Mouse (Mus musculus) hindbrain, embryonic 11.5 days (tissue): Measurements from ENCODE around the gene Reep3. TPM values are rescaled to one million over a fixed set of nuclear protein-coding genes. Genes with fewer than 3 reads are reported as not detected.

Experiments
- ATAC-seq: fragments of 200-750 bp; cut with Nextera tagmentation; 2 replicates; pipeline ENCODE4 v1.8.0; 2017; ENCODE audit warnings: mild to moderate bottlenecking, moderate TSS enrichment, moderate library complexity; ENCODE audit not compliant: low FRiP score
- DNase-seq: peaks from one replicate; pipeline ENCODE4 v3.0.0-alpha.2; 2015; ENCODE audit warnings: low spot score
- H3K27ac ChIP-seq: fragments of 300-500 bp; sonication (generic); 2 replicates; pipeline ENCODE4 v1.5.1; 2014; ENCODE audit warnings: mild to moderate bottlenecking, low read depth, low read length
- H3K27me3 ChIP-seq: fragments of 300-500 bp; sonication (generic); 2 replicates; pipeline ENCODE4 v1.6.1; 2014; ENCODE audit warnings: mild to moderate bottlenecking, low read length, moderate library complexity, mixed read lengths; ENCODE audit not compliant: control insufficient read depth, insufficient read depth
- H3K36me3 ChIP-seq: fragments of 300-500 bp; sonication (generic); 2 replicates; pipeline ENCODE4 v1.6.1; 2014; ENCODE audit warnings: mild to moderate bottlenecking, low read length, moderate library complexity, mixed read lengths; ENCODE audit not compliant: control insufficient read depth, insufficient read depth
- H3K4me1 ChIP-seq: fragments of 300-500 bp; sonication (generic); replicated peaks from 2 replicates; pipeline ENCODE4 v1.6.1; 2014; ENCODE audit warnings: low read length, mixed read lengths; ENCODE audit not compliant: control insufficient read depth, insufficient read depth
- H3K4me2 ChIP-seq: fragments of 300-500 bp; sonication (generic); replicated peaks from 2 replicates; pipeline ENCODE4 v1.6.1; 2014; ENCODE audit warnings: mild to moderate bottlenecking, low read depth, low read length
- H3K4me3 ChIP-seq: fragments of 300-500 bp; sonication (generic); 2 replicates; pipeline ENCODE4 v1.5.1; 2014; ENCODE audit warnings: low read depth, low read length
- H3K9ac ChIP-seq: fragments of 300-500 bp; sonication (generic); 2 replicates; pipeline ENCODE4 v1.6.1; 2014; ENCODE audit warnings: low read depth, low read length
- H3K9me3 ChIP-seq: fragments of 300-500 bp; sonication (generic); 2 replicates; pipeline ENCODE4 v1.6.1; 2016; ENCODE audit warnings: low read length; ENCODE audit not compliant: control insufficient read depth
- WGBS: fragments of 180-500 bp; shearing (Covaris S2); extraction: QIAGEN DNeasy Blood & Tissue Kit; methylation state at CpG from one replicate; pipeline ENCODE4 v1.1.7; 2014; 5-methylcytosine and 5-hydroxymethylcytosine counted together
- polyA plus RNA-seq: library from polyadenylated mRNA; unstranded; fragments of >200 nt; fragmentation: Nextera tagmentation; extraction: Ambion mirVana; gene quantifications from 2 replicates; pipeline ENCODE4 v1.2.1, GENCODE M21; 2014

Gene Reep3
- polyA plus RNA-seq, 1 experiment from 2014 or later = 53.8 TPM

GRCm38 (mm10) chr10:67057208-67057607, 39.5 kb downstream of the Reep3 start:
- H3K9me3 ChIP-seq = no peaks in the 10 kb centered on the region
- no peaks in the 10 kb centered on the region for H3K27me3 ChIP-seq
- no peak overlapping the region for H3K4me2 ChIP-seq
- no peak overlapping the region for H3K4me3 ChIP-seq
- H3K9ac ChIP-seq = no peak overlapping the region
- DNase-seq = no peak
- ATAC-seq = no peak
- H3K4me1 ChIP-seq = peaks cover 6% of the 10 kb centered on the region
- H3K27ac ChIP-seq = no peak overlapping the region
- H3K36me3 ChIP-seq = no peaks in the 10 kb centered on the region

- no peaks in the 10 kb centered on the region for H3K36me3 ChIP-seq
These were observed 40.6 kb downstream of the Reep3 start for GRCm38 (mm10) chr10:67055867-67056856.

GRCm38 (mm10) chr10:67053475-67053874, 43.3 kb downstream of the Reep3 start:
- H3K9ac ChIP-seq = no peak overlapping the region
- DNase-seq (no peak), ATAC-seq (no peak)
- H3K4me2 ChIP-seq = no peak overlapping the region
- no peaks in the 10 kb centered on the region for H3K27me3 ChIP-seq
- H3K4me3 ChIP-seq = no peak overlapping the region
- peaks cover 3% of the 10 kb centered on the region; the same call in 1 of the 2 replicates for H3K4me1 ChIP-seq
- 29% methylated on average over 9 of the region's 9 CpGs for WGBS
- H3K36me3 ChIP-seq = no peaks in the 10 kb centered on the region
- no peaks in the 10 kb centered on the region for H3K9me3 ChIP-seq
- H3K27ac ChIP-seq = no peak overlapping the region

More at GRCm38 (mm10) chr10:67055867-67056856, 40.6 kb downstream of the Reep3 start:
- no peak for DNase-seq
- ATAC-seq = no peak
- Histone ChIP-seq H3K27me3 (no peaks in the 10 kb centered on the region), H3K4me3 (no peak overlapping the region), H3K4me2 (no peak overlapping the region), H3K9ac (no peak overlapping the region), H3K4me1 (peaks cover 3% of the 10 kb centered on the region; the same call in 1 of the 2 replicates), H3K27ac (no peak overlapping the region), H3K9me3 (no peaks in the 10 kb centered on the region)
- WGBS = 65% methylated on average over 17 of the region's 17 CpGs

GRCm38 (mm10) chr10:67052429-67052828, 44.3 kb downstream of the Reep3 start:
- DNase-seq = no peak
- Histone ChIP-seq H3K9ac (no peak overlapping the region), H3K27ac (no peak overlapping the region), H3K27me3 (no peaks in the 10 kb centered on the region), H3K36me3 (no peaks in the 10 kb centered on the region), H3K4me3 (no peak overlapping the region), H3K9me3 (no peaks in the 10 kb centered on the region), H3K4me2 (no peak overlapping the region), H3K4me1 (peaks cover 3% of the 10 kb centered on the region; the same call in 1 of the 2 replicates)
- WGBS = 88% methylated on average over 9 of the region's 9 CpGs
- ATAC-seq = no peak

- H3K4me1 ChIP-seq = peaks cover 3% of the 10 kb centered on the region; the same call in 1 of the 2 replicates
- no peak overlapping the region for H3K9ac ChIP-seq
- H3K36me3 ChIP-seq = no peaks in the 10 kb centered on the region
- DNase-seq (no peak), ATAC-seq (no peak)
- no peak overlapping the region for H3K27ac ChIP-seq
- 69% methylated on average over 5 of the region's 5 CpGs for WGBS
- H3K4me3 ChIP-seq = no peak overlapping the region
- no peaks in the 10 kb centered on the region for H3K27me3 ChIP-seq
- no peaks in the 10 kb centered on the region for H3K9me3 ChIP-seq
- H3K4me2 ChIP-seq = no peak overlapping the region
These were observed 45.3 kb downstream of the Reep3 start for GRCm38 (mm10) chr10:67051466-67051865.

- Histone ChIP-seq H3K27ac (no peak overlapping the region), H3K9me3 (no peaks in the 10 kb centered on the region), H3K36me3 (no peaks in the 10 kb centered on the region), H3K27me3 (no peaks in the 10 kb centered on the region), H3K4me1 (peaks cover 3% of the 10 kb centered on the region; the same call in 1 of the 2 replicates), H3K9ac (no peak overlapping the region), H3K4me3 (no peak overlapping the region), H3K4me2 (no peak overlapping the region)
- DNase-seq (no peak), ATAC-seq (no peak)
- WGBS = 69% methylated on average over 6 of the region's 7 CpGs
These were observed 46.0 kb downstream of the Reep3 start for GRCm38 (mm10) chr10:67050766-67051165.

GRCm38 (mm10) chr10:67049621-67050020, 47.1 kb downstream of the Reep3 start:
- Histone ChIP-seq H3K4me1 (peaks cover 3% of the 10 kb centered on the region; the same call in 1 of the 2 replicates), H3K9me3 (no peaks in the 10 kb centered on the region), H3K9ac (no peak overlapping the region), H3K27me3 (no peaks in the 10 kb centered on the region), H3K4me2 (no peak overlapping the region), H3K36me3 (no peaks in the 10 kb centered on the region), H3K27ac (no peak overlapping the region), H3K4me3 (no peak overlapping the region)
- no peak for ATAC-seq
- DNase-seq = no peak
- WGBS = 89% methylated on average over 7 of the region's 7 CpGs

- no peak for ATAC-seq
- 92% methylated on average over 13 of the region's 13 CpGs for WGBS
- H3K27ac ChIP-seq = no peak overlapping the region
These were observed 47.7 kb downstream of the Reep3 start for GRCm38 (mm10) chr10:67048871-67049615.

More at GRCm38 (mm10) chr10:67048871-67049615, 47.7 kb downstream of the Reep3 start:
- no peak for DNase-seq
- no peaks in the 10 kb centered on the region for H3K36me3 ChIP-seq
- no peak overlapping the region for H3K9ac ChIP-seq
- no peaks in the 10 kb centered on the region for H3K27me3 ChIP-seq
- H3K4me3 ChIP-seq = no peak overlapping the region
- peaks cover 3% of the 10 kb centered on the region; the same call in 1 of the 2 replicates for H3K4me1 ChIP-seq
- H3K4me2 ChIP-seq = no peak overlapping the region
- no peaks in the 10 kb centered on the region for H3K9me3 ChIP-seq
